ENCODE assay signal across 9 mouse cellular contexts in the genomic region with DNA sequence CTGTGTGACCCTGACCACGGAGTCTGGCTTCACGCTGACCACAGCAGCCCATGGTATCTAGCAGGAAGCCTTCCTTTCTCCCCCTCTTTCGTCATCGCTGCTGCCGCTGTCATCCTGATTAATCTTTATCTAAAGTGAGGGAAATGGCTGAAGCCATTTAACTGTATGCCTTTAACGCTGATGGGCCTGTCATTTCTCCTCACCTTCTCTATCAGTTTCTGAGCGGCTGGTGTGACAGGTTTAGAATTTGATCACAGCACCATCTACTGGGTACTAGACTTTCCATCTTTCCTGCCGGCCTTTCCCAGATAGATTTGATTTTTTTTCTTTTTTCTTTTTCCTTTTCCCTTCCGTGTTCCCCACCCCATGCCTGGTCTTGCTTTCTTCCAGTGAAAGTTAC.
DNase-seq lines count a peak whose midpoint lies in the region; ATAC-seq lines count a peak whose summit lies in the region.
"Had no signal": no experiment of that assay in that cellular context is flagged by ENCODE, and none has a peak within 500 bp of the region (broad histone marks: within the 10 kb centered on the region; RNA-seq: fewer than 3 reads in every experiment).

No protein-coding gene starts in this region.

- WGBS in forebrain, embryonic 11.5 days = 32% methylated on average over 9 of the region's 9 CpGs
- 36% methylated on average over 9 of the region's 9 CpGs for WGBS in forebrain, embryonic 15.5 days
- WGBS in liver, embryonic 13.5 days (ENCODE audit: insufficient replicate concordance) = 10% methylated on average over 9 of the region's 9 CpGs
- WGBS in liver, embryonic 11.5 days = 11% methylated on average over 9 of the region's 9 CpGs
- WGBS in midbrain, embryonic 13.5 days = 15% methylated on average over 9 of the region's 9 CpGs
- 33% methylated on average over 9 of the region's 9 CpGs for WGBS in kidney, embryonic 16.5 days

- H3K36me3 ChIP-seq in forebrain, embryonic 11.5 days (ENCODE audit: control insufficient read depth, insufficient read depth, low read length) = no peaks in the 10 kb centered on the region
- no peaks in the 10 kb centered on the region for H3K36me3 ChIP-seq in forebrain, embryonic 15.5 days
- no peaks in the 10 kb centered on the region for H3K36me3 ChIP-seq in liver, embryonic 13.5 days
- no peaks in the 10 kb centered on the region for H3K36me3 ChIP-seq in liver, embryonic 11.5 days (ENCODE audit: control insufficient read depth, insufficient read depth, low read length)
- no peaks in the 10 kb centered on the region for H3K36me3 ChIP-seq in midbrain, embryonic 13.5 days
- no peaks in the 10 kb centered on the region for H3K36me3 ChIP-seq in kidney, embryonic 16.5 days (ENCODE audit: insufficient read depth, low read length)

- DNase-seq in forebrain, embryonic 11.5 days (ENCODE audit: low spot score) = peak; percentile 44
- no peak for DNase-seq in liver, embryonic 13.5 days
- no peak for DNase-seq in liver, embryonic 11.5 days (ENCODE audit: low spot score)
- DNase-seq in embryo, embryonic 9.5 days (ENCODE audit: extremely low spot score) = peak; percentile 36
- DNase-seq: gastrocnemius, postnatal 36 days had no signal

- H3K27me3 ChIP-seq in forebrain, embryonic 11.5 days (ENCODE audit: control insufficient read depth, insufficient read depth, low read length) = peaks cover 45% of the 10 kb centered on the region
- peaks cover 89% of the 10 kb centered on the region for H3K27me3 ChIP-seq in forebrain, embryonic 15.5 days
- H3K27me3 ChIP-seq in liver, embryonic 13.5 days = no peaks in the 10 kb centered on the region
- no peaks in the 10 kb centered on the region for H3K27me3 ChIP-seq in liver, embryonic 11.5 days (replicated peaks; ENCODE audit: control insufficient read depth, insufficient read depth, low read length)
- peaks cover 89% of the 10 kb centered on the region for H3K27me3 ChIP-seq in midbrain, embryonic 13.5 days
- H3K27me3 ChIP-seq in kidney, embryonic 16.5 days (ENCODE audit: insufficient read depth, low read length) = peaks cover 13% of the 10 kb centered on the region

- H3K9ac ChIP-seq in forebrain, embryonic 11.5 days (ENCODE audit: low read length) = no peak overlapping the region
- H3K9ac ChIP-seq in forebrain, embryonic 15.5 days (replicated peaks) = no peak overlapping the region
- H3K9ac ChIP-seq in liver, embryonic 13.5 days = no peak overlapping the region
- no peak overlapping the region for H3K9ac ChIP-seq in liver, embryonic 11.5 days (ENCODE audit: low read depth, low read length)
- H3K9ac ChIP-seq in midbrain, embryonic 13.5 days (replicated peaks) = no peak overlapping the region
- no peak overlapping the region for H3K9ac ChIP-seq in kidney, embryonic 16.5 days (replicated peaks; ENCODE audit: low read length)

- peaks cover 3% of the 10 kb centered on the region; the same call in 1 of the 2 replicates for H3K4me1 ChIP-seq in forebrain, embryonic 11.5 days (replicated peaks; ENCODE audit: control insufficient read depth, insufficient read depth, low read length)
- peaks cover 8% of the 10 kb centered on the region for H3K4me1 ChIP-seq in forebrain, embryonic 15.5 days
- H3K4me1 ChIP-seq in liver, embryonic 13.5 days (replicated peaks) = no peaks in the 10 kb centered on the region
- H3K4me1 ChIP-seq in liver, embryonic 11.5 days (replicated peaks; ENCODE audit: control insufficient read depth, insufficient read depth, low read length) = no peaks in the 10 kb centered on the region
- H3K4me1 ChIP-seq in midbrain, embryonic 13.5 days (replicated peaks) = peaks cover 19% of the 10 kb centered on the region
- H3K4me1 ChIP-seq in kidney, embryonic 16.5 days (ENCODE audit: insufficient read depth, low read length) = no peaks in the 10 kb centered on the region

- H3K9me3 ChIP-seq in forebrain, embryonic 11.5 days (ENCODE audit: control insufficient read depth, low read length) = no peaks in the 10 kb centered on the region
- H3K9me3 ChIP-seq in forebrain, embryonic 15.5 days = no peaks in the 10 kb centered on the region
- no peaks in the 10 kb centered on the region for H3K9me3 ChIP-seq in liver, embryonic 13.5 days (replicated peaks)
- no peaks in the 10 kb centered on the region for H3K9me3 ChIP-seq in liver, embryonic 11.5 days (ENCODE audit: control insufficient read depth, low read length)
- no peaks in the 10 kb centered on the region for H3K9me3 ChIP-seq in midbrain, embryonic 13.5 days
- no peaks in the 10 kb centered on the region for H3K9me3 ChIP-seq in kidney, embryonic 16.5 days (ENCODE audit: low read length)

- H3K4me2 ChIP-seq in forebrain, embryonic 11.5 days (ENCODE audit: low read depth, low read length, severe bottlenecking) = no peak overlapping the region
- no peak overlapping the region for H3K4me2 ChIP-seq in forebrain, embryonic 15.5 days (replicated peaks)
- H3K4me2 ChIP-seq in liver, embryonic 13.5 days = 0 out of 2 replicates have a peak overlapping the region, but pooled peaks have one; percentile 17
- no peak overlapping the region for H3K4me2 ChIP-seq in liver, embryonic 11.5 days
- peak overlapping the region; percentile 30 for H3K4me2 ChIP-seq in midbrain, embryonic 13.5 days (replicated peaks)
- H3K4me2 ChIP-seq in kidney, embryonic 16.5 days (replicated peaks; ENCODE audit: low read depth, low read length) = no peak overlapping the region

- H3K27ac ChIP-seq in forebrain, embryonic 11.5 days (ENCODE audit: low read depth, low read length) = no peak overlapping the region
- no peak overlapping the region for H3K27ac ChIP-seq in forebrain, embryonic 15.5 days (replicated peaks)
- no peak overlapping the region for H3K27ac ChIP-seq in liver, embryonic 13.5 days
- H3K27ac ChIP-seq in liver, embryonic 11.5 days (ENCODE audit: low read depth, low read length) = no peak overlapping the region
- no peak overlapping the region for H3K27ac ChIP-seq in midbrain, embryonic 13.5 days
- H3K27ac ChIP-seq in kidney, embryonic 16.5 days (ENCODE audit: low read length) = no peak overlapping the region

- no peak overlapping the region for H3K4me3 ChIP-seq in forebrain, embryonic 11.5 days (ENCODE audit: low read depth, low read length)
- H3K4me3 ChIP-seq in forebrain, embryonic 15.5 days = no peak overlapping the region
- H3K4me3 ChIP-seq in liver, embryonic 13.5 days (replicated peaks) = no peak overlapping the region
- H3K4me3 ChIP-seq in liver, embryonic 11.5 days (ENCODE audit: low read depth, low read length) = no peak overlapping the region
- no peak overlapping the region for H3K4me3 ChIP-seq in midbrain, embryonic 13.5 days (replicated peaks)
- no peak overlapping the region for H3K4me3 ChIP-seq in kidney, embryonic 16.5 days (ENCODE audit: low read length)

- ATAC-seq in forebrain, embryonic 11.5 days (replicated peaks; ENCODE audit: low FRiP score) = no peak
- ATAC-seq in forebrain, embryonic 15.5 days (replicated peaks) = no peak
- ATAC-seq in liver, embryonic 13.5 days (ENCODE audit: low read depth) = no peak
- no peak for ATAC-seq in liver, embryonic 11.5 days (replicated peaks; ENCODE audit: low FRiP score)
- ATAC-seq in midbrain, embryonic 13.5 days = peak; percentile 27; the same call in 1 of the 2 replicates
- no peak for ATAC-seq in kidney, embryonic 16.5 days (ENCODE audit: low FRiP score, low TSS enrichment)
- ATAC-seq in inflammation-experienced regulatory T-cells, adult 6 months = no peak

Comparison
In these comparisons a context has a peak if more than half of its experiments do, and no peak if none do; other contexts are left out.
1. H3K4me2 ChIP-seq: peak in liver, embryonic 13.5 days (single experiment) and midbrain, embryonic 13.5 days (single experiment); none in forebrain, embryonic 11.5 days (single experiment), forebrain, embryonic 15.5 days (single experiment), liver, embryonic 11.5 days (single experiment) and kidney, embryonic 16.5 days (single experiment).
2. DNase-seq: peak in forebrain, embryonic 11.5 days (single experiment) and embryo, embryonic 9.5 days (single experiment); none in liver, embryonic 13.5 days (single experiment) and liver, embryonic 11.5 days (single experiment).